Mouse (Mus musculus): ENCODE measurements around the gene Sqstm1. TPM values are rescaled to one million over a fixed set of nuclear protein-coding genes. Genes with fewer than 3 reads are reported as not detected.

Gene Sqstm1
- polyA plus RNA-seq, 1 experiment = 171 TPM

DNA sequence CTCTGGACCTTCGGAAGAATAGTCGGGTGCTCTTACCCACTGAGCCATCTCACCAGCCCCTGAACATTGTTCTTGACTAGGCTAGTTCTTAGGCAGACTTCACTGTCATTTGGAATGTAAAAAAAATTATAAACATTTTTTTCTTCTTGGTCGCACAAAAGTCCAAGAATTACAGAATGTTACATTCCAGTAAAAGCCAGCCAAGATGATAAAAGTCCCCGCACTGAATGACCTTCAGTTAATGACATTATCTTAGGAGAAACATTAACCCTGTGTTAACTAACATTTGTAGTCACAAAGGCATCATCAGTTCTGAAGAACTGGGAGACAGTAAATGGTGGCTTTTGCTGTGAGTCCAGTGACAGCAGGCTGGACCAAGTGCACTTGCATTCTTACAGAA, 20.3 kb downstream of the Sqstm1 start:
- H3K36me3 ChIP-seq (ENCODE audit: control insufficient read depth, insufficient read depth, low read length) = no peaks in the 10 kb centered on the region
- H3K4me1 ChIP-seq (ENCODE audit: control insufficient read depth, insufficient read depth, insufficient read length, low read length) = peaks cover 13% of the 10 kb centered on the region; the same call in 1 of the 2 replicates
- whole genome bisulfite sequencing = 63% methylated on average over 4 of the region's 4 CpGs
- H3K27ac ChIP-seq (ENCODE audit: insufficient read depth, low read depth, low read length) = no peak overlapping the region
- TF ChIP-seq CTCF (IDR thresholded peaks at IDR 0.05; ENCODE audit: extremely low read depth, insufficient read length, insufficient replicate concordance, low read depth, low read length) (no peak), POLR2A (IDR thresholded peaks at IDR 0.05; ENCODE audit: low read depth, low read length) (no peak)
- no peaks in the 10 kb centered on the region for H3K27me3 ChIP-seq (ENCODE audit: control insufficient read depth, insufficient read depth, low read length)
- no peak overlapping the region for H3K4me3 ChIP-seq (ENCODE audit: low read depth, low read length)

DNA sequence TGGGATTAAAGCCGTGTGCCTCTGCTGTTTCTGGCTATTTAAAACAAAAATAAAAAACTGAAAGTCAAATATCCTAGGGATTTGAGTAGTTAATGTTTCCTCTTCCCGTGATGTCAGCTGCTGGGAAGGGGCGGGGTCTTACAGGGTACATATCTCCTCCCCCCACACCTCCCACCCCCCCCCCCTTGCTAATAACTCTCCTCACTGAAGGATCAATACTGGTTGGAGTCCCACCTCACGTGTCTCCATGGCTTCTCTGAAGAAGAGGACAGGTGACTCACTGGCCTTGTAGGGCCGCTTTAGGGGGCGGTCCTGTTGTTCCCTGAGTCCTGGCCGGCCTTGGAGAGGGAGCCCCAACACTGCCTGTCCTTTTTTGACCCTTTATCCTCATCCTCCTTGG, 21.9 kb downstream of the Sqstm1 start:
- no peaks in the 10 kb centered on the region for H3K27me3 ChIP-seq (ENCODE audit: control insufficient read depth, insufficient read depth, low read length)
- TF ChIP-seq POLR2A (IDR thresholded peaks at IDR 0.05; ENCODE audit: low read depth, low read length) (no peak), CTCF (IDR thresholded peaks at IDR 0.05; ENCODE audit: extremely low read depth, insufficient read length, insufficient replicate concordance, low read depth, low read length) (no peak)
- 66% methylated on average over 7 of the region's 7 CpGs for WGBS
- H3K36me3 ChIP-seq (ENCODE audit: control insufficient read depth, insufficient read depth, low read length) = no peaks in the 10 kb centered on the region
- H3K4me3 ChIP-seq (ENCODE audit: low read depth, low read length) = no peak overlapping the region
- no peaks in the 10 kb centered on the region for H3K4me1 ChIP-seq (ENCODE audit: control insufficient read depth, insufficient read depth, insufficient read length, low read length)
- no peak overlapping the region for H3K27ac ChIP-seq (ENCODE audit: insufficient read depth, low read depth, low read length)

DNA sequence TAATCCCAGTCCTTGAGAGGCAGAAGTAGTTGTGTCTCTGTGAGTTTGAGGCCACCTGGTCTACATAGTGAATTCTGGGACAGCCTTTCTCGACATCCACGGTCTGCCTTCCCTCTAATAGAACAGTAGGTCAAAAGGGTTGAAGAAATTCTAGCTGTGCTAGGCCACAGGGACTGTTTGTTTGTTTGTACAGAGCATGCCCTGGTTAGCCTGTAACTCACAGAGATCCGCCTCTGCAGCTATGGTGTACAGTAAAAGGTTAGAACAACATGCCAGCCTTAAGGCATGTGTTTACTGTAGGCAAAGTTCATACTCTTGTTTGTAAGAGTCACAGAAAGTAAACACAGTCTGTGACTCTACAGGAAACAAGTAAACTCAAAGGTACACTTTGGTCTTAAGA, 25.8 kb downstream of the Sqstm1 start:
- H3K27ac ChIP-seq (ENCODE audit: insufficient read depth, low read depth, low read length) = no peak overlapping the region
- no peak for TF ChIP-seq POLR2A (IDR thresholded peaks at IDR 0.05; ENCODE audit: low read depth, low read length)
- no peak for TF ChIP-seq CTCF (IDR thresholded peaks at IDR 0.05; ENCODE audit: extremely low read depth, insufficient read length, insufficient replicate concordance, low read depth, low read length)
- WGBS = 84% methylated on average over 3 of the region's 3 CpGs
- no peaks in the 10 kb centered on the region for H3K4me1 ChIP-seq (ENCODE audit: control insufficient read depth, insufficient read depth, insufficient read length, low read length)
- H3K27me3 ChIP-seq (ENCODE audit: control insufficient read depth, insufficient read depth, low read length) = no peaks in the 10 kb centered on the region
- 0 out of 2 replicates have a peak, but pooled peaks cover 1% of the 10 kb centered on the region for H3K36me3 ChIP-seq (ENCODE audit: control insufficient read depth, insufficient read depth, low read length)
- no peak overlapping the region for H3K4me3 ChIP-seq (ENCODE audit: low read depth, low read length)

DNA sequence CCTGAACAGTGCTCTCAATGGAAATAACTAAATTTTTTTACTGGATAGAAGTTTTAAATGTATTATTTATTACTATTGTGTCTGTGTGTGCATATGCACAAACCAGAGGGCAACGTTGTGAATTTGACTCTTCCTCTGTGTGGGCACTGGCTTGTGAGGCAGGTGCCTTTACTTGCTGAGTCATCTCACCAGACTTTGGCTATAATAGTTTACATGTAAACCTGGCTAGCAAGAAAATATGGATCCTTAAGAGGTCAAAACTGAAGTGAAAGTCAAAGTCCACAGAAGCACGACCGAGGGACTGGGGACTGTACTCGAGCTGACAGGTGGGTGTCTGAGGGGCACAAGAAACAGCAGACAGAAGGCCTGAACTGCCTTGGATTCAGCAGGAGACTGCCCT, 27.9 kb downstream of the Sqstm1 start:
- no peaks in the 10 kb centered on the region for H3K27me3 ChIP-seq (ENCODE audit: control insufficient read depth, insufficient read depth, low read length)
- TF ChIP-seq CTCF (IDR thresholded peaks at IDR 0.05; ENCODE audit: extremely low read depth, insufficient read length, insufficient replicate concordance, low read depth, low read length) (no peak), POLR2A (IDR thresholded peaks at IDR 0.05; ENCODE audit: low read depth, low read length) (no peak)
- H3K27ac ChIP-seq (ENCODE audit: insufficient read depth, low read depth, low read length) = no peak overlapping the region
- H3K36me3 ChIP-seq (ENCODE audit: control insufficient read depth, insufficient read depth, low read length) = 0 out of 2 replicates have a peak, but pooled peaks cover 1% of the 10 kb centered on the region
- WGBS = 40% methylated on average over 4 of the region's 4 CpGs
- no peak overlapping the region for H3K4me3 ChIP-seq (ENCODE audit: low read depth, low read length)
- no peaks in the 10 kb centered on the region for H3K4me1 ChIP-seq (ENCODE audit: control insufficient read depth, insufficient read depth, insufficient read length, low read length)

DNA sequence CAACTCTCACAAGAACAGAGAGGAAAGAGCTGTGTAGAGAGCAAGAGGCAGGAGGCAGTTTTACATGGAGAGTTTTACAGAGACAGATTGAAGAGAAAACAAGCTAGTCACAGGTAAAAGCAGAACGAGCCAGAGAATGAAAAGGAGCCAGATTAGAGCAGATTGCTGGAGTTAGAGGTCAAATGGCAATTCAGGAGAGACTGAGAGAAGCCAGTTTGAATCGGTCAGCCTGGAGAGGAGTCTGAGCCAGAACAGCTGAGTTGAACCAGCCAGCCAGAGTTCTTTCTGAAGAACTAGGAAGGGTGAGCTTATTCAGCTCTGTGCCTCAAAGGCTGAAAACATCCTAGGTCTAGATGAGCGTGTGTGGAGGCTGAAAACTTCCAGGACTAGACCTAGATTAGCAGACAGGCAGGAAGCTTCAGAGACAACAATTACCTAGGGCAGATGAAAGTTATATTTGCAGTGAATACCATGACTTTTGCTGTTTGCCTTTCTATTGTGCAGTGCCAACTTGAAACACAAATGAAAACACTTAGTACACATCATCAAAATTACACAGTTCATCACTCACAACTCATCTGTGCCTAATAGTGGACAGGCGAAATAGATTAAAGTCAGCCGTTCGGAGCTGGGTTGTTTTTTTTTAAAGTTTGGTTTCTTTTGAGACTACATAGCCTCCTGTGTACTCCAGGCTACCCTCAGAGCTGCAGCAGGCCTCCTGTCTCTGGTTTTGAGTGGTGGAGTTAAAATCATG, 30.0 kb downstream of the Sqstm1 start:
- TF ChIP-seq CTCF (IDR thresholded peaks at IDR 0.05; ENCODE audit: extremely low read depth, insufficient read length, insufficient replicate concordance, low read depth, low read length) (no peak), POLR2A (IDR thresholded peaks at IDR 0.05; ENCODE audit: low read depth, low read length) (no peak)
- no peak overlapping the region for H3K27ac ChIP-seq (ENCODE audit: insufficient read depth, low read depth, low read length)
- H3K4me3 ChIP-seq (ENCODE audit: low read depth, low read length) = no peak overlapping the region
- no peaks in the 10 kb centered on the region for H3K27me3 ChIP-seq (ENCODE audit: control insufficient read depth, insufficient read depth, low read length)
- H3K36me3 ChIP-seq (ENCODE audit: control insufficient read depth, insufficient read depth, low read length) = 0 out of 2 replicates have a peak, but pooled peaks cover 1% of the 10 kb centered on the region
- H3K4me1 ChIP-seq (ENCODE audit: control insufficient read depth, insufficient read depth, insufficient read length, low read length) = no peaks in the 10 kb centered on the region
- WGBS = 83% methylated on average over 6 of the region's 6 CpGs

DNA sequence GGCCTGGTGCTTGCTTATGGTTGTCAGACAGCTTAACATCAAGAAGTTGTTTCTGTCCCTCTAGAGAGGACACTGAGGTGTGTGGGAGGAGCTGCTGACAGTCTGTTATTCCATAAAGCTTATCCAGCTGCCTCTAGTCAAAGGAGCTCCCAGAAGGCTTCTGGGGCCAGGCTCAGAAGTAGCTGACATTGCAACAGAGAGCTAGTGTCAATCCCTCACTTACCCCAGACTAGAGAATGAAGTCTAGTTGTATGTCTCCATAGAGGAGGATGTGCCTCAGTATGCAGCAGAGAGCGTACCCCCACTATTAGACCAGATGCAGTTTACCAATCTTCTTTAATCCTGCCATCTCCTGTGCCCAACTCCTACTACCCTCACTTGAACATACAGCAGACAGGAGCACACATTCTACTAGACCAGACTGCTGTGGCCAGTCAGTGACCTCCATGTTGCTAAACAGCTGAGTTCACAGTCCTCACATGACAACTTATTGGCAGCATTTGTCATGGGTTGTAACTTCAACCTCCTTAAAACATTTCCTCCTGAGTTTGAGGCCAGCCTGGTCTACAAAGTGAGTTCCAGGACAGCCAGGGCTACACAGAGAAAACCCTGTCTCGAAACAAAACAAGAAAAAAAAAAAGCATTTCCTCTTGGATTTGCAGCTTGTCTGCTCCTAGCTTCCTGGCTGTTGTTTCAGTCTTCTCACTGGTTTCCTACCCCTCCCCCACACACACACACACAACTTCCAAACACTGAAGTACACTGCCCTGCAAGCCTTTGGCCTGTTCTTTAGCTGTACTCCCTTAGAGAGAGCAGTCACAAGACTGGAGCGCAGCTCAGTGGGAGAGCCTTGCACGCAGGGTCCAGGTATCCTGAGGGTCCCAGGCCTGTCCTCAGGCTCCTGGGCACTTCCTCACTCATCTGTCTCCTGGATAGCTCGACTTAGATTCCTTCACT, 31.8 kb downstream of the Sqstm1 start:
- H3K4me1 ChIP-seq (ENCODE audit: control insufficient read depth, insufficient read depth, insufficient read length, low read length) = no peaks in the 10 kb centered on the region; the same call in 1 of the 2 replicates
- no peak for TF ChIP-seq CTCF (IDR thresholded peaks at IDR 0.05; ENCODE audit: extremely low read depth, insufficient read length, insufficient replicate concordance, low read depth, low read length)
- no peak for TF ChIP-seq POLR2A (IDR thresholded peaks at IDR 0.05; ENCODE audit: low read depth, low read length)
- WGBS = 79% methylated on average over 5 of the region's 5 CpGs
- H3K36me3 ChIP-seq (ENCODE audit: control insufficient read depth, insufficient read depth, low read length) = 0 out of 2 replicates have a peak, but pooled peaks cover 1% of the 10 kb centered on the region
- H3K27ac ChIP-seq (ENCODE audit: insufficient read depth, low read depth, low read length) = no peak overlapping the region
- H3K4me3 ChIP-seq (ENCODE audit: low read depth, low read length) = no peak overlapping the region
- H3K27me3 ChIP-seq (ENCODE audit: control insufficient read depth, insufficient read depth, low read length) = no peaks in the 10 kb centered on the region

DNA sequence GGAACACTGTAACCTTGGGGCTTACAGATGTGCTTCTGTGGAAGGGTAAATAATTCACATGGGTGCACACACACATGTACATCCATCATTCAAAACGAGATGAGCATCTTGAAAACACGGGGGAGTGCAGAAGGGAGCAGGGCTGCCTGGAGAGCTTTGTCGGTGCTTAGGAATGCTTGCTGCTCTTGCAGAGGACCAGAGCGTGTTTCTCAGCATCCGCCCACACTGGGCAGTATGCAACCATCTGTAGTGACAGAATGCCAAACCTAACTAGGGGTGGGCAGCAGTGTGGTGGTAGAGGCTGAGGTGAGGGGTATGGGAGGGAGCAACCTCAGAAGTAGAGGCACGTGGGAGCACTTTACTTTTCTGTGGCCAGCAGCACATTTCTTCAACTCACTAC, 33.5 kb downstream of the Sqstm1 start:
- Histone ChIP-seq H3K27me3 (ENCODE audit: control insufficient read depth, insufficient read depth, low read length) (no peaks in the 10 kb centered on the region), H3K4me1 (ENCODE audit: control insufficient read depth, insufficient read depth, insufficient read length, low read length) (no peaks in the 10 kb centered on the region; the same call in 1 of the 2 replicates), H3K27ac (ENCODE audit: insufficient read depth, low read depth, low read length) (no peak overlapping the region), H3K36me3 (ENCODE audit: control insufficient read depth, insufficient read depth, low read length) (no peaks in the 10 kb centered on the region), H3K4me3 (ENCODE audit: low read depth, low read length) (no peak overlapping the region)
- WGBS = 80% methylated on average over 6 of the region's 6 CpGs
- TF ChIP-seq CTCF (IDR thresholded peaks at IDR 0.05; ENCODE audit: extremely low read depth, insufficient read length, insufficient replicate concordance, low read depth, low read length) (no peak), POLR2A (IDR thresholded peaks at IDR 0.05; ENCODE audit: low read depth, low read length) (no peak)
